Mouse (Mus musculus) midbrain, postnatal 0 days (tissue): Measurements from ENCODE around the gene Fam107b. TPM values are rescaled to one million over a fixed set of nuclear protein-coding genes. Genes with fewer than 3 reads are reported as not detected.

Experiments used
- ATAC-seq: fragments of 200-750 bp; cut with Nextera tagmentation; 2 replicates; pipeline ENCODE4 v1.8.0; 2017; ENCODE audit warnings: moderate number of reproducible peaks, mild to moderate bottlenecking, moderate TSS enrichment, moderate library complexity; ENCODE audit not compliant: low FRiP score
- DNase-seq: peaks from one replicate; pipeline ENCODE4 v3.0.0-alpha.2; 2015; ENCODE audit warnings: low spot score
- H3K27ac ChIP-seq: fragments of 300-500 bp; sonication (generic); 2 replicates; pipeline ENCODE4 v1.5.1; 2014; ENCODE audit warnings: low read depth, mild to moderate bottlenecking, low read length, mixed read lengths
- H3K27me3 ChIP-seq: fragments of 300-500 bp; sonication (generic); 2 replicates; pipeline ENCODE4 v1.6.1; 2014; ENCODE audit warnings: low read length, control low read depth, mixed read lengths; ENCODE audit not compliant: insufficient read depth
- H3K36me3 ChIP-seq: fragments of 300-500 bp; sonication (generic); 2 replicates; pipeline ENCODE4 v1.6.1; 2014; ENCODE audit warnings: low read length, control low read depth, mixed read lengths; ENCODE audit not compliant: insufficient read depth
- H3K4me1 ChIP-seq: fragments of 300-500 bp; sonication (generic); 2 replicates; pipeline ENCODE4 v1.6.1; 2014; ENCODE audit warnings: mild to moderate bottlenecking, control low read depth, antibody characterized with exemption, low read length, mixed read lengths; ENCODE audit not compliant: insufficient read depth
- H3K4me2 ChIP-seq: fragments of 300-500 bp; sonication (generic); 2 replicates; pipeline ENCODE4 v1.6.1; 2014; ENCODE audit warnings: low read depth, mild to moderate bottlenecking, low read length, mixed read lengths; ENCODE audit not compliant: poor library complexity, severe bottlenecking
- H3K4me3 ChIP-seq: fragments of 300-500 bp; sonication (generic); 2 replicates; pipeline ENCODE4 v1.5.1; 2014; ENCODE audit warnings: low read depth, mild to moderate bottlenecking, low read length, moderate library complexity
- H3K9ac ChIP-seq: fragments of 300-500 bp; sonication (generic); replicated peaks from 2 replicates; pipeline ENCODE4 v1.6.1; 2014; ENCODE audit warnings: mild to moderate bottlenecking, low read length, moderate library complexity, mixed read lengths; ENCODE audit not compliant: poor library complexity, severe bottlenecking
- H3K9me3 ChIP-seq: fragments of 300-500 bp; sonication (generic); 2 replicates; pipeline ENCODE4 v1.6.1; 2016; ENCODE audit warnings: low read length, control low read depth
- CTCF ChIP-seq: IDR thresholded peaks from 2 replicates; pipeline ENCODE4 v1.5.1; 2016; ENCODE audit warnings: antibody characterized with exemption, mild to moderate bottlenecking
- WGBS: fragments of 180-500 bp; shearing (Covaris S2); extraction: QIAGEN DNeasy Blood & Tissue Kit; methylation state at CpG from one replicate; pipeline ENCODE4 v1.1.7; 2014; 5-methylcytosine and 5-hydroxymethylcytosine counted together
- polyA plus RNA-seq: library from polyadenylated mRNA; unstranded; fragments of >200 nt; fragmentation: Nextera tagmentation; extraction: Ambion mirVana; gene quantifications from 2 replicates; pipeline ENCODE4 v1.2.1, GENCODE M21; 2015
- total RNA-seq: library from RNA; depleted of rRNA; stranded (reverse); fragments of >200 nt; gene quantifications from 2 replicates; pipeline ENCODE4 v1.2.3, GENCODE M21; 2014

Fam107b gene
- total and polyA plus RNA-seq, 2 experiments from 2014 or later: 16.0 to 26.8 TPM

- H3K4me3 ChIP-seq: no peak overlapping the region
Observed at GRCm38 (mm10) chr2:3633137-3633536, 62.8 kb downstream of the Fam107b start.

DNA sequence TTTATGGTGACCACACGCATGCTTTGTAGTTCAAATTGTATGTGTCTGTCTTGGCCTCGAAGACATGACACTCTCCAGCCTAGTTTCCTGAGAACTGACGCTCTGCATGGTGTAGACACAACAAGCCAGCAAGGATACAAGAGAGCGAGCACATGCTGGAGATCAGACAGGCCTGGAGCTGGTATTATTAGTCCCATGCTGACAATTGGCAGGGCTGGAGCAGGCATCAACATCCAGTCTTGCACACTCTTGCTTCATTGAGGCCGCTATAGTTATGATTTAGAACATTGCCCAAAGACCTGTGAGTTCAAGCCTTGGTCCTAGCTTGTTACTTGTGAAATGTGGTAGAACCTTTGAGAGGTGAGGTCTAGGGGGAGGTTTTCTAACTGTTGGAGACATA is 66.5 kb downstream of the Fam107b start:
- ATAC-seq: no peak
- WGBS: 80% methylated on average over 5 of the region's 5 CpGs

More at GRCm38 (mm10) chr2:3633137-3633536, 62.8 kb downstream of the Fam107b start:
- ATAC-seq: no peak
- peak; percentile 56 for DNase-seq
- no peak overlapping the region for H3K27ac ChIP-seq
- no peak overlapping the region for H3K9ac ChIP-seq
- TF ChIP-seq CTCF: no peak
- WGBS: 82% methylated on average over 9 of the region's 9 CpGs
- H3K4me1 ChIP-seq: no peaks in the 10 kb centered on the region
- H3K9me3 ChIP-seq: no peaks in the 10 kb centered on the region
- no peaks in the 10 kb centered on the region for H3K27me3 ChIP-seq
- no peaks in the 10 kb centered on the region for H3K36me3 ChIP-seq
- no peak overlapping the region for H3K4me2 ChIP-seq

DNA sequence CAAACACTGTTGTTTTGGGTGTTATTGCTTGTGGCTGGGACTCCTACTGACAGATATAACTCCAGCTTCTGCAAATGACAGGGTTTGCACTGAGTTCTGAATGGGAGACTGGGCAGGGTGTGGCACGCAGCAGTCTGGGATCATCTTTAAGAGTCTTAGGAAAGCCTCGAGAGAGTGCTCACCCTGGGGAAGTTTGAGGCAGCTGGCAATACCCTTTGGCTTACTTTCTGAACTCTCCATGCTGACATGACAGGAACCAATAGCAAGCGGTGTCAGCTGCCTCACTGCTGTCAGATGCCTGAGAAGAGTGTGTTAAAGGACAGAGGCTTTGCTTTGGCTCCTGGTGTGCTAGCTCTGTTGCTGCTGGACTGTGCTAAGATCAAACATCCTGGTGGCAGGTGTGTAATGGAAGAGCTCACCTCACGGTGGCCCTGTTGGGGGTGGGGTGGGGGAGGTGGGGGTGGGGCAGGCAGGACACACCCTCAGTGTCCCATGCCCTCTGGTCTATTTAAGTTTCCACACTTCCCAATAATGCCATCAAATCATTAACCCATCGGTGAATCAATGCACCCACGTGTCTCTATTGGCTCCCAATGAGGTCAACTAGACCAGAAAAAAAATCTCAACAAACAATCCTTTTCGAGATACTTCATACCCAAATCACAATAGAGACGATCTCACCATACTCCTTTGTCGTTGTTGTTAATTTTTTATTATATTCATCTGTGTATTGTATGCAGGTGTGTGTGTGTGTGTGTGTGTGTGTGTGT is 70.9 kb downstream of the Fam107b start:
- H3K36me3 ChIP-seq: no peaks in the 10 kb centered on the region
- no peak overlapping the region for H3K27ac ChIP-seq
- no peaks in the 10 kb centered on the region for H3K4me1 ChIP-seq
- no peak for ATAC-seq
- 76% methylated on average over 9 of the region's 9 CpGs for WGBS
- no peaks in the 10 kb centered on the region for H3K9me3 ChIP-seq
- no peaks in the 10 kb centered on the region for H3K27me3 ChIP-seq
- H3K4me3 ChIP-seq: no peak overlapping the region
- no peak overlapping the region for H3K4me2 ChIP-seq
- no peak for TF ChIP-seq CTCF
- no peak overlapping the region for H3K9ac ChIP-seq
- no peak for DNase-seq

More for the DNA sequence above, 66.5 kb downstream of the Fam107b start:
- no peak overlapping the region for H3K9ac ChIP-seq
- no peaks in the 10 kb centered on the region for H3K4me1 ChIP-seq
- no peak overlapping the region for H3K4me2 ChIP-seq
- H3K9me3 ChIP-seq: no peaks in the 10 kb centered on the region
- H3K27me3 ChIP-seq: no peaks in the 10 kb centered on the region
- DNase-seq: no peak
- H3K27ac ChIP-seq: no peak overlapping the region
- TF ChIP-seq CTCF: no peak
- H3K4me3 ChIP-seq: no peak overlapping the region
- no peaks in the 10 kb centered on the region for H3K36me3 ChIP-seq

GRCm38 (mm10) chr2:3642949-3643348 is 72.7 kb downstream of the Fam107b start:
- TF ChIP-seq CTCF: no peak
- Histone ChIP-seq H3K4me2 (no peak overlapping the region), H3K4me1 (no peaks in the 10 kb centered on the region), H3K9ac (no peak overlapping the region), H3K4me3 (no peak overlapping the region), H3K9me3 (no peaks in the 10 kb centered on the region), H3K27me3 (no peaks in the 10 kb centered on the region), H3K27ac (no peak overlapping the region), H3K36me3 (no peaks in the 10 kb centered on the region)
- ATAC-seq (no peak), DNase-seq (no peak)

- Histone ChIP-seq H3K9me3 (no peaks in the 10 kb centered on the region), H3K4me1 (no peaks in the 10 kb centered on the region), H3K27me3 (no peaks in the 10 kb centered on the region), H3K4me2 (no peak overlapping the region), H3K4me3 (no peak overlapping the region), H3K9ac (no peak overlapping the region), H3K27ac (no peak overlapping the region), H3K36me3 (no peaks in the 10 kb centered on the region)
- ATAC-seq (no peak), DNase-seq (no peak)
- WGBS: 92% methylated on average over 4 of the region's 4 CpGs
- no peak for TF ChIP-seq CTCF
Observed at GRCm38 (mm10) chr2:3645741-3646140, 75.5 kb downstream of the Fam107b start.

DNA sequence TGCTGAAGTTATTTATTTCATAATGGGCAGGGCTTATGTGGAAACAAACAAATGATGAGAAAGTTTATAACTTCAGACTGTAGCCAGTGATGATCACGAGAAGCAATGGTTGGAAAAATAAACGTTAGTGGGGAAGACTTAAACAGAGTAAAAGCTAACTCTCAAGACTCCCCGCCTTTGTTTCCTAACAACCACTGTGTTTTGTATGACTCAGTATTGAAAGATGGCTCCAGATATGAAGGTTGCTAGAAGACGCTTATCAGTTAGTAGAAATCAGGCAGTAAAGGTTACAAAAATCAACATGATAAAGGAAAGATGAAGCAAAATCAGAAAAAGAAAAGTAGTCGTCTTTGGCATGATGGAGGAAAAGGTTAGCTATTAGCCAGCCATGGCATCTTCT is 78.9 kb downstream of the Fam107b start:
- no peak for TF ChIP-seq CTCF

More for the DNA sequence above, 78.9 kb downstream of the Fam107b start:
- no peak overlapping the region for H3K9ac ChIP-seq
- no peaks in the 10 kb centered on the region for H3K4me1 ChIP-seq
- no peak overlapping the region for H3K4me3 ChIP-seq
- H3K36me3 ChIP-seq: no peaks in the 10 kb centered on the region
- WGBS: 81% methylated on average over 5 of the region's 5 CpGs
- no peaks in the 10 kb centered on the region for H3K9me3 ChIP-seq
- H3K4me2 ChIP-seq: no peak overlapping the region
- H3K27me3 ChIP-seq: no peaks in the 10 kb centered on the region
- no peak overlapping the region for H3K27ac ChIP-seq
- no peak for DNase-seq
- no peak for ATAC-seq
